Mouse (Mus musculus) T-helper 1 cell (primary cell): ENCODE data around the gene Fgfr2.

Experiments
- in situ Hi-C: fragments of 300-600 bp; cut with MboI, MseI; formaldehyde crosslinking; loops from one replicate; pipeline ENCODE4 v1.15.1; 2025; ENCODE audit warnings: high pct_unique_total_duplicates

Gene Fgfr2

GRCm38 (mm10) chr7:132384736-132385455 lies 738.3 kb downstream of the Fgfr2 start:
- in situ Hi-C loops, result no loop called here

DNA sequence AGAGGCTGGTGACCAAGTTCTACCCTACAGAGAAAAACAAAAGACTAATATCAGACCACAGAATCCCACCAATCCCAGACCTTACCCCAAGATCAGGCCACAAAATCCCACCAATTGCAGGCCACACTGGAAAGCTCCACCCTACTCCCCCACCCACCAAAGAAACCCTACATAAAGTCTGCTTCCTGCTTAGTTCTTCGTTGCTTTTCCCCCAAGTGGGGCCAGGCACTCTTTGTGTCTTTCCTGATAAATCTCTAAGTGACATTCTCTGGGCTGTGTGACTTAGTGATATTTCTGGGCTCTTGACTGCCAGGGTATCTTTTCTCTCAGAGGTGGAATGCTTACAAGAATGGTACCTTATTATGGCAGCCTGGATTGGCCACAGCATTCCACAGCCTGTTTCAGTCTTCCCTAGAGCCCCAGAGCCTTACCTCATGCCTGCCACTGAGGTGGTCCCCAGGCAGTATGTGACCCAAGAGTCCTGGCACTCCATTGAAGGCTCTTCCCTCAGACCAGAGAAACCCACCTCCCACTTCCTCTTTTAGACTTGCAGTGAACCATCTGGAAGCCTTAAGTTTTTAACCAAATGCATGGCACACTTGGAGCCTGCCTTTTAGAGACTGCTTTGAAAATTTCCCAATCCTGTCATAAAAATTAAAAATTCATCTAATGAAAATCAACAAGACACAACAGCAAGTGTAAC lies 742.4 kb downstream of the Fgfr2 start:
- in situ Hi-C loops, result no loop called here

GRCm38 (mm10) chr7:132377913-132378312 lies 745.2 kb downstream of the Fgfr2 start:
- in situ Hi-C loops, result no loop called here

DNA sequence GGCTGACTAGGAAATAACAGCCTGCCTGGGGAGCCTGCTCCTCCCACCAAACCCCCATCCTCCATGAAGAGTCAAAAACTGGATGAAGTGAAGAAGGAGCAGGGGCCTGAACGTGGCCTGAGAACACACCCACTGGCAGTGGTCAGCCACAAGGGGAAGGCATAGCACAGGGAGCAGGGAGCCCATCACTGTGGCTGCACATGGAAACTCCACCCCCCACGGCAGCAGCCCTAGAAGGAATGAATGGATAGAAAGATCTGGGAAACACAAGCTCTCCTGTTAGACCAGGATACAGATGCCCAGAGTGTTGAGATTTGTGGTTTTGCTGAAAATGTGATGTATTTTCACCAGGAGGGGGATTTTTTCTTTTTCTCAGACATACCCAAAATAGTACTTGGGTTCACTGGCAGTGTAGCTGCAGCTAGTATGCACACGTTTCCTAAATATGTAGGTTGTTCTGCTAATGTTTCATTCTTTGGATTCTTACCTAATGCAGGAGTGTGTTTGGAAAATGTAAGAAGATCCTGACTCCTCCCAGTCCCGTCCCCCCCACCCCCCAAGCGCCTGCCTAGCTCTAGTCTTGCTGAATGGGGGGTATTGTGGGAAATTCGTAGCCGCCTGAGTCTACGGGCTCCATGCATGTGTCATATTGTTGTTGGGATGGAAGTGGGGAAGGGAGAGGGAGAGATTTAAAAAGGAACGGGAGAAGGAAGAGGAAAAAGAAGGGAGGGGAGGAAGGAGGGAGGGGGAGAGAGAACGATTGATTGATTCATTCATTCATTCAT lies 749.4 kb downstream of the Fgfr2 start:
- in situ Hi-C loops, result no loop called here

DNA sequence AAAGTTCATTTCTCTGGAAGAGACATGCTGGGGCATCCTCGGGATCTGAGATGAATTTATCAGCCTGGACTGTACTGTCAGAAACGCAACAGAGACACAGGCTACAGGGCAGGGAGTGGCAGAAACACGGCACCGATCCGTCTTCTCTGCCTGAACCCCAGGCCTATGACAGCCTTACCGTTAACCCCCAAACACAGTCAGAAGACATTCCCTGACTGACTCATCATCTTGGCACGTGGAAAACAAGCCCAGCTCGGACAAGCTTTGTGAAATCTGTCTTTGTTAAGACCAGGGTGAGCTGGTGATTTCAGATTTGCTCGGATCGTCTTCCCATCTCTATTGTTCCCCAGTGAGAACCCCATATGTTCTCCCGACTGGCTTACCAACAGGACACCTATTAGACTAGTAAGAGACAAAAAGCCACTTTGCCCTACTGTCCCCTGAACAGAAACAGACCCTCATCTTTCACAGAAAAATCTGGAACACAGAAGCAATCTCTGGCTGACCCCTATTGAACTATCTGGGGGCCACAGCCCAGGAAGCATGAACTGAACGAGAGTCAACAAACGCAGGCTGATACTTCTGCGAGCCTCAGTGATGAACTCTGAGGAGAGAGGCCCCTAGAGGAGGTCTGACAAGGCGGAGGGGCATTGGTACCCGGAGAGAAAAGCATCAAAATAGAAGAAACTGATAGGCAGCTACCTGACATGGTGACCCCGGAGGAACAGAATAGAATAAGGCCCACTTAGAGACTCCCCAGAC lies 750.2 kb downstream of the Fgfr2 start:
- in situ Hi-C loops, result no loop called here

DNA sequence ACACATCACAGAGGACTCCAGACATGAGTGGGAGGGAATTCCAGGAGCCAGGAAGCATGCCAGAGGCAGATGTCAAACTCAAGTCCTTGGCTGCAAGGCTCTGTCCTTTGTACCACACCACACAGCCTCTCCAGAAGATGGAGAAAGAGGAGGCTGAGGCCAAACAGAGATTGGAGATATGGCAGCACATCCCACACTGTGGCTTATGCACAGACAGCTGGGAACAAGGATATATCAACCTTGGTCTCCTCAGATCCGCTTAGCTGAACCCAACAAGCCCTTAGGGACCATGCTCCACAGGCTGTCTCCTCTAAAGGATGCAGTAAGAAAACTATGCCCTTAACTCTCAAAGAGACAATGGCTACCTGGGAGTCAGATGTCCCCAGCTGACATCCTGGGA lies 751.3 kb downstream of the Fgfr2 start:
- in situ Hi-C loops, result no loop called here

DNA sequence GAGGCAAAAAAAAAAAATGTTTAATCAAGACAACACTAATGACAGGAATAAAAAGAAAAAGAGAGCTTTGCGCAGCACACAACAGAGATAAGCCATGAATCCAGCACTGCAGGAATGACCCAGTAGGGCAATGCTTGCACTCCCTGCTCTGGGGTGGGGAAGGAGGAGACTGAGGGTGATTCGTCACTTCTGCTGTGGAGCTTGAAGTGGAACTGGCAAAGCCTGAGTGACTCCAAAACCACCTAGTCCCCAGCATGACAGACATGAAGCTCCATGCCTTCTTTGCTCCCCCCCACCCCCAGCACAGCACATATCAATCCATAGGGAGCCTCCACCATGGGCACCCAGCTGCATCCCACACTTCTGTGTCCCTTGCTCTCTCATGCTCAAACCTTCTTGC lies 753.4 kb downstream of the Fgfr2 start:
- in situ Hi-C loops, result no loop called here

- in situ Hi-C loops, result no loop called here
These were observed 754.3 kb downstream of the Fgfr2 start for GRCm38 (mm10) chr7:132368859-132369258.

DNA sequence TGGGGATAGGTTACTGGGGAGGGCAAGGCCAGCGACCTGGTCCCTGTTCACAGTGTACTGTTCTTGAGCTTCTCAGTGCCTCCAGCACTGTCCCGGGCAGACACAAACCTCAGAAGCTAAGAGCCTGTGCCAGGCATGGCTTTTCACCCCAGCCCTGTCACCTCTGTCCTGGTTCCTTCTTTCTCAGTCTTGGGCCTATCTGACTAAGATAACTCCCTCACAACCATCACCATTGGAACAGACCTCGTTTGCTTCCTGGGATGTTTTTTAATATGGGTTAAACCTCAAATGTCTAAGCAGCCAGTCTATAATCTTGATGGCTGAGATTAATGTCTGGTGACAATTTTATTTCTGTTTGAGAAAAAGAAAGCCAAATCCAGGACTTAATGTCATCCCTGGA lies 755.8 kb downstream of the Fgfr2 start:
- in situ Hi-C loops, result no loop called here

GRCm38 (mm10) chr7:132365703-132366384 lies 757.3 kb downstream of the Fgfr2 start:
- in situ Hi-C loops, result no loop called here

- in situ Hi-C loops, result no loop called here
These were observed 758.0 kb downstream of the Fgfr2 start for GRCm38 (mm10) chr7:132365111-132365510.

DNA sequence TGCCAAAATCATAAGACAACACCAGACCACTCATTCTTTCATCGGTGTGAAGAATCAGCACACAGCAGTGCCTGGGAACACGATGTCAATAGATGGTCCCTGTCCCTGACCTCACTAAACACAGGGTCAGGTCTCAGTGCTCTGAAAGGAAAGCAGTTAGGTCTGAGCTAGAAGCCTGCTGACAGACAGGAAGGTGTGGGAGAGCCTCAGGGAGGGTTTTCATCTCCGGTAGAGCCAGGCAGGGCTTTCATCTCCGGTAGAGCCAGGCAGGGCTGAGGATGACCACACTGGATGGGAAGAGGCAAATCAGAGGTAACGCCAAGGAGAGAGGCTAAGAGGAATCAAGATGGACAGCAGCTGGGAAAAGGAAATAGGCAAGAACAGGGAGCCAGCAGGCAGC lies 758.6 kb downstream of the Fgfr2 start:
- in situ Hi-C loops, result no loop called here

DNA sequence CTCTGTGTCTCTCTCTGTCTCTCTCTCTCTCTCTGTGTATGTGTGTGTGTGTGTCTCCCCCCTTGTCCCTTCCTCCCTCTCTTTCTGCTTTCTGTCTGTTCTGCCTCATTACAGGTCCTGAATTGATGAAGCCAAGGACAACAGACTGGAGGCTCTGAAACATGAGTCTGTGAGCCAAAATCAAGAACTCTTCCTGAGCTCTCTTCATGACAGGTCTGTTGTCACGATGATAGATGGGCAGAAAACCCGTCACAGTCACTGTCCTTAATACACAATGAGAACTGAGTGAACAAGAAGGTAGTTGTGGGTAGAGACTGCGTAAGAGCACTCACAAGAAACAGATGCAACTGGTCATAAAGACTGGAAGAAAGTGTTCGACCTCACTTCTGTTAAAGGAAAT lies 762.8 kb downstream of the Fgfr2 start:
- in situ Hi-C loops, result no loop called here

DNA sequence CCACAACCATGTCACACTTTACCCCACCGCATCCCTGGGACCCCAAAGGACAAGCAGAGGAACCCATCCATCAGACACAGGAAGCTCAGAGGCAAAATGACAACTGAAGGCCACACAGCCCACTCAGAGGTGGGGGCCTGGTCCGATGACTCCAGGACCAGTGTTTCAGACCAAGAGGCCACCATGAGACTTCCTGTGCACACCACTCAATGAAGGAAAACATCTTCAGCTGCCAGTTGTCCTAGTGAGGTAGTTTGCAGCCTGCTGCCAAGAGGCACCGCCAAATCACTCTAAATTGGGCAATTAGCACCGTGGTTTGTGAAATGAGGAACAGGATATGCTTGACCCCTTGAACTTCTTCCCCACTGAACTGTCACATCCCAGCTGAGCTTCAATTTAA lies 764.4 kb downstream of the Fgfr2 start:
- in situ Hi-C loops, result loop anchor here (5.0 kb wide), 1 partner anchor 41 kb away; the partner anchor contains the start of gene Chst15

DNA sequence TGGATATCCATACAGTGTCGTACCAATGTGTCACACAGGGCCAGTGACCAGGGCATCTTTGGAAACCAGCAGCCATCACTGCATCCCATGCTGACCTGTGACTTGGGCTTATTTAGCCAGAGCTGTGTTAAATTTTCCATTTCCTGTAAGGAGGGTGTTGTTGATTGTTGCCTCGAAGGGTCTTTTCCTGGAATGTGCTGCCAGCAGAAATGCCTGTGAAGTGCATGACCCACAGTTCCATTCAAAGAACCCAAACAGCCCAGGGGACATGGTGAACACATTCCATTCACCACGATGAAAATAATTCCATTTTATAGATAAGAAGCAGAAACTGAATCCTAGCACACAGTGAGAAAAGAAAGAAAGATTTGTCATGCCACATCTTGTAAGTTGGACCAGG lies 764.9 kb downstream of the Fgfr2 start:
- in situ Hi-C loops, result loop anchor here (5.0 kb wide), 1 partner anchor 41 kb away; the partner anchor contains the start of gene Chst15

DNA sequence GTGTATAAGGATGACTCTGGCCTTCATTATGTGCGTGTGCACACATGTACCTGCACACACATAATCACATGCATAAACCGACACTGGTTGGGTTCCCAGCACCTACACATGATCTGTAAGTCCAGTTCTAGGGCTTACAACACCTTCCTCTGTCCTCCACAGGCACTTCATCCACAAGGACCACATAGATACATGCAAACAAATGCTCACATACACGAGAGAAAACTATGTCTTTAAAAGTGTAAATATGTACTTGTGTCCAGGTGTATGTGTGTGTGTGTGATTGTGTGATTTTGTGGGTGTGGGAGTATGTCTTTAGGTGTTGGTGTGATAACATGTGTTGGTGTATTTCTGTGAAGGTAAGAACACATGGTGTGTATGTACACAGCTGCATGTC lies 765.3 kb downstream of the Fgfr2 start:
- in situ Hi-C loops, result loop anchor here (5.0 kb wide), 1 partner anchor 41 kb away; the partner anchor contains the start of gene Chst15

DNA sequence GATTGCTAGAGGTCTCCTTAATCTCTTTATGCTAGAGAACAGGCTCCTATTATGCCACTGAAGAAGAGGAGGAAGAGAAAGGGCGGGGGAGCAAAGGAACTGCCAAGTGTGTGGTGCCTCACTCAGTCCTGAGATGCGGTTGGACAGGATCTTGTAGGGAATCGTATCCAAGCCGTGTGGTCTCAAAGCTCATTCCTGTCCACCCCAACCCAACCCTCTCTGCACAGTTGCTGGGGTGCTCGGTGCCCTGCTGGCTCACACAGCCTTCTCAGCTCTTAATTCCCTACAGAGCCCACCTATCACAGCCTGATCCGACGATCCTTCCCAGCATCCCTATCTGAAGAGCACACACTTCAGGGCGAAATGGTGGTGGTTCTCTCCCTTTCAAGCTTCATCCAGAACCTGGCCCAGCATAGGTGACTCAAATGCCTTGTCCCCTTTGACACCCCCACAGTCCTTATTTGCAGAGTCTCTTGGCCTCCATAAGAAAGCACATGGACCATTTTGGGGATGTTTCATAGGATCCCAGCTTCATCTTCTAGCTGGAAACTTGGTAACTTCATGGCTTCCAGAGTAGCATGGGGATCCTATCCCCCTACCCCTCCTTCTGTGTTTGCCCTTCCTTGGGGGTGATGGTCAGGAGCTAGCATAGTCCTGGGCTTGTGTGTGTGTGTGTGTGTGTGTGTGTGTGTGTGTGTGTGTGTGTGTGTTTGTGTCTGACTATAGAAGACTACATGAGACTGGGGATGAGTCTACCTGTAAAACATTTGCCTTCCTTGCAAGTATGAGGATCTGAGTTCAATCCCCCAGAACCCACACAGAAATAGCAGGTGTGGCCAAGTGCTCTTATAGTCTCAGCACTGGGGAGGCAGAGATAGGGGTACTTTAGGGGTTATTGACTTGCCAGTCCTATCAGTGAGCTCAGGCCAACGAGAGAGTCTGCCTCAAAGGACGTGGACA lies 766.0 kb downstream of the Fgfr2 start:
- in situ Hi-C loops, result loop anchor here (5.0 kb wide), 1 partner anchor 40 kb away; the partner anchor contains the start of gene Chst15

GRCm38 (mm10) chr7:132356185-132356584 lies 767.0 kb downstream of the Fgfr2 start:
- in situ Hi-C loops, result loop anchor here (5.0 kb wide), 1 partner anchor 39 kb away; the partner anchor contains the start of gene Chst15

GRCm38 (mm10) chr7:132355767-132356166 lies 767.4 kb downstream of the Fgfr2 start:
- in situ Hi-C loops, result loop anchor here (5.0 kb wide), 1 partner anchor 38 kb away; the partner anchor contains the start of gene Chst15
